Mouse (Mus musculus) myocyte (in vitro differentiated cells): ENCODE results near the gene 3110018I06Rik. TPM values are rescaled to one million over a fixed set of nuclear protein-coding genes. Genes with fewer than 3 reads are reported as not detected.

Experiments used
- H3K27me3 ChIP-seq: one replicate; pipeline ENCODE4 v1.6.1; 2011; ENCODE audit not compliant: control insufficient read depth, insufficient read depth, insufficient read length
- H3K36me3 ChIP-seq: one replicate; pipeline ENCODE4 v1.6.1; 2011; ENCODE audit not compliant: control insufficient read depth, insufficient read depth
- H3K4me2 ChIP-seq: one replicate; pipeline ENCODE4 v1.6.1; 2011; ENCODE audit warnings: low read depth, control low read depth
- H3K4me3 ChIP-seq: one replicate; pipeline ENCODE4 v1.5.1; 2011; ENCODE audit warnings: mild to moderate bottlenecking, control low read depth, moderate library complexity
- H3K79me2 ChIP-seq: one replicate; pipeline ENCODE4 v1.6.1; 2011; ENCODE audit not compliant: control insufficient read depth, insufficient read depth
- H3ac ChIP-seq: one replicate; pipeline ENCODE4 v1.6.1; 2011; ENCODE audit not compliant: control insufficient read depth, insufficient read length
- CEBPB ChIP-seq: IDR thresholded peaks from 2 replicates; pipeline ENCODE4 v1.6.1; 2011; ENCODE audit warnings: mild to moderate bottlenecking, moderate library complexity; ENCODE audit not compliant: poor library complexity, insufficient read depth, severe bottlenecking
- E2F4 ChIP-seq: IDR thresholded peaks from one replicate; pipeline ENCODE4 v1.6.1; 2011; ENCODE audit warnings: mild to moderate bottlenecking, control low read depth, moderate library complexity; ENCODE audit not compliant: insufficient read depth
- MAX ChIP-seq: IDR thresholded peaks from one replicate; pipeline ENCODE4 v1.6.1; 2011; ENCODE audit warnings: low read depth, mild to moderate bottlenecking, control low read depth
- MYOD1 ChIP-seq, 3 experiments: IDR thresholded peaks; one replicate each; pipeline ENCODE4 v1.6.1; 2011; ENCODE audit warnings: control low read depth in 2 of 3, low read depth in 2 of 3, mild to moderate bottlenecking in 2 of 3, moderate library complexity in 1 of 3; ENCODE audit not compliant: insufficient read length in 2 of 3, control insufficient read depth in 1 of 3
- MYOG ChIP-seq, 3 experiments: IDR thresholded peaks; one replicate each; pipeline ENCODE4 v1.6.1; 2011; ENCODE audit warnings: control low read depth in 2 of 3, low read depth in 2 of 3, mild to moderate bottlenecking in 2 of 3; ENCODE audit not compliant: insufficient read length in 2 of 3, control insufficient read depth in 1 of 3, insufficient read depth in 1 of 3
- POLR2A ChIP-seq: IDR thresholded peaks from one replicate; pipeline ENCODE4 v1.6.1; 2011; ENCODE audit warnings: low read depth, mild to moderate bottlenecking, control low read depth, moderate library complexity; ENCODE audit not compliant: insufficient read length
- POLR2AphosphoS2 ChIP-seq: IDR thresholded peaks from one replicate; pipeline ENCODE4 v1.6.1; 2011; ENCODE audit warnings: low read depth, control low read depth; ENCODE audit not compliant: insufficient read length
- REST ChIP-seq: IDR thresholded peaks from one replicate; pipeline ENCODE4 v1.6.1; 2011; ENCODE audit warnings: mild to moderate bottlenecking, control low read depth, moderate library complexity; ENCODE audit not compliant: insufficient read depth, insufficient read length
- SRF ChIP-seq: IDR thresholded peaks from one replicate; pipeline ENCODE4 v1.6.1; 2011; ENCODE audit warnings: low read depth; ENCODE audit not compliant: control insufficient read depth, insufficient read length
- TCF12 ChIP-seq: IDR thresholded peaks from one replicate; pipeline ENCODE4 v1.6.1; 2011; ENCODE audit warnings: mild to moderate bottlenecking, control low read depth; ENCODE audit not compliant: poor library complexity, insufficient read depth, severe bottlenecking
- TCF3 ChIP-seq: IDR thresholded peaks from one replicate; pipeline ENCODE4 v1.6.1; 2011; ENCODE audit warnings: low read depth, control low read depth; ENCODE audit not compliant: insufficient read length
- USF1 ChIP-seq: IDR thresholded peaks from one replicate; pipeline ENCODE4 v1.6.1; 2011; ENCODE audit warnings: low read depth, mild to moderate bottlenecking, control low read depth, moderate library complexity
- polyA plus RNA-seq: library from polyadenylated mRNA; unstranded; fragments of >200 nt; fragmentation: generic; extraction: Trizol; gene quantifications from one replicate; pipeline ENCODE4 v1.2.1, GENCODE M21; 2012; ENCODE audit warnings: missing spikeins

3110018I06Rik gene
- polyA plus RNA-seq, 1 experiment = not detected

DNA sequence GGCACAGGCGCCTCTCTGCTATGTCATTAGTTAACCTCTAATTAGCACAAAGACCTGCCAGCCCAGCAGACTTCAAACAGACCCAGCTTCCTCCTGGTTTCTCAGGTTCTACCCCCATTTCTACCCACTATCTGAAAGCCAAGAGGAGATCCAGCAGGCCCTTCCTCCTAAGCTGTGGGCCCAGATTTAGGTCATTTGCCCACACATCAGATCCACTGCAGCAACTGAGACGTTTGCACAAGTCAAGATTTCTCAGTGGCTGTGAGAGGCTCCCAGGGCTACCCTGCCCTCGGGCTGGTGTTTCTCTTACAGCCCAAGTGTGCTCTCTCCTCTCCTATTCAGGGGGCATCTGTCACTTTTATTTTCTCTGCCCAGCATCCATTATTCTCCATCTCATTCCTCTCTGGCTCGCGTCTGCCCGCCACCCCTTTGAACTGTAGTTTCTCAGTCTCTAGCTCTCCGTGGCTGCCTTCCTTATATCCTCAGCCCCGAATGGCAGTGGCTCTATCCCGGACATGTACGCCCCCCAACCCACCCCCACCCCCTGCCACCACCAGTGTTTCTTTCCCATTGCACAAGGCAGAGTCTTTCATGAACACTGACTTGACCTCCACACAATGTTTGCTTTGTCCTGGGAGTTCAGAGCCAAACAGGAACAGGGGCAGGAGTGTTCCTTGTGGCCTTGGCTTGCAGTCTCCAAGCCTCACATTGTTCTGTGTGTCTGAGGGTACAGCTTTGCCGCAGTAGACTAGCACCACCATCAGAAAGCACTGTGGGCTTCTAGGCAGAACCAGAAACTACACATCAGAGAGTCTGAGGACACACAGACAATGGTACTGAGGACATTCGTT lies 11.8 kb upstream of the 3110018I06Rik start:
- Histone ChIP-seq H3K79me2 (no peaks in the 10 kb centered on the region), H3K4me3 (no peak overlapping the region), H3K27me3 (no peaks in the 10 kb centered on the region), H3ac (no peak overlapping the region), H3K36me3 (no peaks in the 10 kb centered on the region), H3K4me2 (no peak overlapping the region)
- TF ChIP-seq TCF12 (no peak), TCF3 (no peak), REST (no peak), CEBPB (no peak), MYOD1 (IDR thresholded peaks at IDR 0.05; ENCODE audit: control insufficient read depth in 1 of 3, insufficient read length in 2 of 3, low read depth in 2 of 3) (no peak), E2F4 (no peak), POLR2A (no peak), USF1 (no peak), POLR2AphosphoS2 (no peak)

DNA sequence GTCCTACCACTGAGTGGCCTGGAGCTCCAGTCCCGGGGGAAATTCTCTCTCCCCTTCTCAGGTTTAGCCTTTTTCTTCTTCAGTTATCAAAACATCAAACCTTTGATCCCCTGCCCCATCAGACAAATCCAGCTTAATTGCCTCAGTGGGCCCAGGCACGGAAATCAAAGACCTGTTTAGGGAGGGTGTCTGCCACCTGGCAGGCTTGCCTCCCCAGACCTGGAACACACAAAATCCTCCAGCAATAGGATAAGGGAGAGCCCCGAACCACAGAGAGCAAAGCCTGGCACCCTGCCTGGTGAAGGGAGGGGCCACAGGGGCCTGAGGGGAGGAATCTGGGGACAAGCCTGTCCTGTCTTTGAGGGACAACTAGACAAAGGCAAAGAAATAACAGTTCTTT lies 9.1 kb upstream of the 3110018I06Rik start:
- Histone ChIP-seq H3K36me3 (no peaks in the 10 kb centered on the region), H3ac (no peak overlapping the region), H3K4me3 (no peak overlapping the region), H3K79me2 (no peaks in the 10 kb centered on the region), H3K27me3 (no peaks in the 10 kb centered on the region), H3K4me2 (no peak overlapping the region)
- TF ChIP-seq SRF (no peak), TCF12 (no peak), E2F4 (no peak), CEBPB (no peak), POLR2AphosphoS2 (no peak), REST (no peak), MYOG (IDR thresholded peaks at IDR 0.05; ENCODE audit: control insufficient read depth in 1 of 3, insufficient read depth in 1 of 3, insufficient read length in 2 of 3, low read depth in 2 of 3) (no peak), USF1 (no peak), MYOD1 (IDR thresholded peaks at IDR 0.05; ENCODE audit: control insufficient read depth in 1 of 3, insufficient read length in 2 of 3, low read depth in 2 of 3) (no peak), POLR2A (no peak), MAX (no peak), TCF3 (no peak)

DNA sequence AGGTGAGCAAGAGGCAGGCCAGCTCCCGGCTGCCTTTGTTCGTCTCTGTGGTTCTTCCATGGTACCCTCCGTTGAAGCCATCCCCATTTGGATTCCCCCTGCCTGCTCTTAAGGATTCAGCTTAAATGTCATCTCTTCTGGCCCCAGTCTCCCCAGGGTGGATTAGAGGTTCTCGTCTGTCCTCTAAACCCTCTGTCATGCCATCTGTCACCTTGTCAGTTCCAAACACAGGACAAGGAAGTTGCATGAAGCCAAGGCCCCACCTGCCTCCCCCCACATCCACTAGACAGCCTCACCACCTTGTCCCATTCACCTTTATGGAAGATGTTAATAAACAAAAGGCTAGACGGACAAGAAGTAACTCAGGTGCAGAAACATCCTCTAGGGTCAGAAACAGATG lies 5.4 kb upstream of the 3110018I06Rik start:
- H3K4me2 ChIP-seq = no peak overlapping the region
- TF ChIP-seq TCF12 (no peak), TCF3 (no peak), SRF (no peak), CEBPB (no peak), MYOD1 (IDR thresholded peaks at IDR 0.05; ENCODE audit: control insufficient read depth in 1 of 3, insufficient read length in 2 of 3, low read depth in 2 of 3) (no peak), REST (no peak), E2F4 (no peak), MAX (no peak), MYOG (IDR thresholded peaks at IDR 0.05; ENCODE audit: control insufficient read depth in 1 of 3, insufficient read depth in 1 of 3, insufficient read length in 2 of 3, low read depth in 2 of 3) (no peak), USF1 (no peak), POLR2AphosphoS2 (no peak), POLR2A (no peak)
- no peaks in the 10 kb centered on the region for H3K36me3 ChIP-seq
- no peak overlapping the region for H3K4me3 ChIP-seq
- H3K79me2 ChIP-seq = no peaks in the 10 kb centered on the region
- no peak overlapping the region for H3ac ChIP-seq
- H3K27me3 ChIP-seq = no peaks in the 10 kb centered on the region

DNA sequence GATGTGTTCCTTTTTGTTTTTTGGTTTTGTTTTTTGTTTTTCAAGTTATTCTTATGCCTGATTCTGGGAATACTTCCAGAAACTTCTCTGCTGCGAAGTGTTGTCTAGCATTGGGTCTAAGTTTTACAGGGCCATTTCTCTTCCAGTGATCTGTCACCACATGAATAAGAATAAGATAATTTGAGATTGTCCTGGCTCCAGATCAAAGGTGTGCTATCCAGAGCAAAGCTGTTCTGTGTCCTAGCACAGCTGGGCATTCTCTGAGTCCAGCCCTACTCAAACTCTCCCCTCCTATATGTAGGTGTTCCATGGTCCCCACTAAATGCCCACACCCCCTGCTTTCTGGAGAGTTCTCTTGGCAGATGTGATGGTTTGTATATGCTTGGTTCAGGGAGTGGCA lies 2.9 kb downstream of the 3110018I06Rik start:
- Histone ChIP-seq H3K4me3 (no peak overlapping the region), H3K4me2 (no peak overlapping the region), H3ac (no peak overlapping the region), H3K36me3 (no peaks in the 10 kb centered on the region), H3K27me3 (no peaks in the 10 kb centered on the region), H3K79me2 (no peaks in the 10 kb centered on the region)
- TF ChIP-seq CEBPB (no peak), TCF3 (no peak), SRF (no peak), POLR2A (no peak), POLR2AphosphoS2 (no peak), MYOG (IDR thresholded peaks at IDR 0.05; ENCODE audit: control insufficient read depth in 1 of 3, insufficient read depth in 1 of 3, insufficient read length in 2 of 3, low read depth in 2 of 3) (no peak), USF1 (no peak), MYOD1 (IDR thresholded peaks at IDR 0.05; ENCODE audit: control insufficient read depth in 1 of 3, insufficient read length in 2 of 3, low read depth in 2 of 3) (no peak), E2F4 (no peak), MAX (no peak), REST (no peak), TCF12 (no peak)
